Mouse (Mus musculus): ENCODE data around the gene Cers3.

GRCm38 (mm10) chr7:66801785-66802184 lies 58.5 kb downstream of the Cers3 start:
- TF ChIP-seq CTCF (IDR thresholded peaks at IDR 0.05; ENCODE audit: low read depth, low read length) (no peak), EP300 (IDR thresholded peaks at IDR 0.05; ENCODE audit: insufficient read depth, low read depth, low read length) (no peak), POLR2A (IDR thresholded peaks at IDR 0.05; ENCODE audit: insufficient read depth, low read length) (no peak)

All from ES-Bruce4 (cell line).